Mouse (Mus musculus) cerebellum, adult 9-10 months (tissue): ENCODE measurements around the gene Lysmd3.
A peak's percentile ranks its signal among the peaks of the same experiment; 100 is the strongest.

Experiments used
- DNase-seq: peaks from one replicate; pipeline ENCODE4 v3.0.0; 2022

Lysmd3 gene

DNA sequence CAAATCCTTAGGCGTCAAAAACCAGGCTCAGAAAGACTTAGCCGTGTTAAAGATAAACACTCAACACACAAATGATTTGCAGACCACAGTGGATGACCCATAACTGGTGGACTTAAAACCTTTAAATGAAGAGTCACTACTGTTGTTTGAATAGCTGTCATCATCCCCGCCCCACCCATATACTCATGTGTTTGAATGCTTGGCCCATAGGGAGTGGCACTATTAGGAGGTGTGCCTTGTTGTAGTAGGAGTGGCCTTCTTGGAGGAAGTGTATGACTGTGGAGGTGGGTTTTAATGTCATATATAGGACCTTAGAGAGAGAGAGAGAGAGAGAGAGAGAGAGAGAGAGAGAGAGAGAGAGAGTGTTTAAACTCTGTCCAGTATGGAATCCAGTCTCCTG lies 25.6 kb downstream of the Lysmd3 start:
- DNase-seq: no peak

DNA sequence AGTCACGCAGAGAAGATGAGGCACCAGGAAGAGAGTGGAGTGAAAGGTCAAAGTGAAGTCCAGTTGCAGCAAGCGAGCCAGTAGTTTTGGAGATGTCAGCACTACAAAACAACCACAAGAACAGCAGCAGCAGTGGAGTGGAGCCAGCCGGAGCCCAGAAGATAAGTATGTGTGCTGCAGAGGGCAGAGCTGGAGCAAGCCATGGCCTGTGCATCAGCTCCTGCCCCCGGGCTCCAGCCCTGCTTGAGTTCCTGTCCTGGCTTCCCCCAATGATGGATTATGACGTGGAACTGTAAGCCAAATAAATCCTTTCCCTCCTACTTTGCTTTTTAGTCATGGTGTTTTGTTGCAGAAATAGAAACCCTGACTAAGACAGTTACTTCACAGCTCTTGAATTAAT lies 26.8 kb downstream of the Lysmd3 start:
- no peak for DNase-seq

DNA sequence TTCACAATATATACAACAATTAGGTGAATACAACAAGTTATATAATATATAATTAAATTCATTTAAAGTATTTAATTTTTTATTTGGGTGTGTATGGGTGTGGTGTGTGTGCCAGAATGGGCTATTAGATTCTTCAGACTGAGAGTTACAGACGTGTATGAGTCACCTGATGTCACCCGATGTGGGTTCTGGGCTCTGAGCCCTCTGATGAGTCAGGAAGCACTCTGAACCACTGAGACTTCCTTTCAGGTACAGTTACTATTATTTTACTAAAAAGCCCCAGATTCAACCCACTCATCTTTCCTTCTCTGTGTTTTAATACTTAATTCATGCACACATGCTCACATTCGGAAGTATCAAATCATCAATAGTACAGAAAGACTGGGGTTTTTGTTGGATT lies 27.4 kb downstream of the Lysmd3 start:
- no peak for DNase-seq

DNA sequence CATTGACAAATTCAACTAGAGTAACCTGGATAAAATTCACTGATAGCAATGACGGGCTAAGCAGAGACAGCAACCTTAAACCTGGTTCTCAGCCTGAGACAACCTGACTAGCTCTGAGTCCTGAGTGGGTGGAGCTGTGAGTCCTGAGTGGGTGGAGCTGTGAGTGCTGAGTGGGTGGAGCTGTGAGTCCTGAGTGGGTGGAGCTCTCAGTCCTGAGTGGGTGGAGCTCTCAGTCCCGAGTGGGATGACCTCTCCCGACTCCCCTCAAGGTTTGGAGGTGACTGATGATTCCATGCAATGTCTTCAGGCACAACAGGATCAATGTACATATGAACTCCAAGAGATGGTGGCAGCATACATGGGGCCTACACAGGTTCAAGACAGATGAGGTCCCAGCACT lies 32.1 kb downstream of the Lysmd3 start:
- DNase-seq: no peak

DNA sequence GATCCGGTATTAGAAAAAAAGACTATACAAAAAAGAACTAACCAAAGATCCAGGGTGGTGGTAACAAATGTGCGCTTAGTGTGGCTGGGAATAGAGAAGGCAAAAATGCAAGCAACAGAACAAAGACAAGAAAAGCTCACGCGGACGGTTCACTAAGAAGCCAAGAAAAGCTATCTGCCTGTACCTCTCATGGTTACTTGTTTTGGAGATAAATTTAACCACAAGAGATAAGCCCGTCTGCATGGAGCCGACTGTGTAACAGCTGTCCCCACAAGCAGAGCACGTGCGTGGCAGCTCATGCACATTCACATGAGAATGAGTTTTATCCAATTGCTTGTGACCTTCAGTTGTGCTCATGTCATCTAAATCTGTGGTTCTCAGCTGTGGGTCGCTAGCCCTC lies 33.0 kb downstream of the Lysmd3 start:
- DNase-seq: no peak

DNA sequence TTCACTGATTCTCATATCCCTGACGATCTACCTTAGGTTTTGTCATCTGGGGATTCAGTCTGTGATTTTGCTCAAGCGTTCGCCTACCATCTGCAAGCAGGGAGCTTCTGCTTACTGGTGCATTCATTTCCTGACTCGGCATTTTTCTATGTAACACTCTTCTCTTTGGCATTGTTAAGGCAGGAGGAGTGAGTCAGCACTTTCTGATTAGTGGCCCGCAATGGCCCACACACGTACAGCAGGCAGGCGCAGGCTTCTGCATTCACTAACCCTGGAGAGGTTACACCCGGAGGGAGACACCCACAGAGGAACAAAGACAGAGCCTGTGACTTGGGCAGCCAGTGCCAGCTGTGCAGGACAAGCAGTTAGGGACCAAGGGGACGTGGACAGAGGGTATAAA lies 34.1 kb downstream of the Lysmd3 start:
- no peak for DNase-seq

DNA sequence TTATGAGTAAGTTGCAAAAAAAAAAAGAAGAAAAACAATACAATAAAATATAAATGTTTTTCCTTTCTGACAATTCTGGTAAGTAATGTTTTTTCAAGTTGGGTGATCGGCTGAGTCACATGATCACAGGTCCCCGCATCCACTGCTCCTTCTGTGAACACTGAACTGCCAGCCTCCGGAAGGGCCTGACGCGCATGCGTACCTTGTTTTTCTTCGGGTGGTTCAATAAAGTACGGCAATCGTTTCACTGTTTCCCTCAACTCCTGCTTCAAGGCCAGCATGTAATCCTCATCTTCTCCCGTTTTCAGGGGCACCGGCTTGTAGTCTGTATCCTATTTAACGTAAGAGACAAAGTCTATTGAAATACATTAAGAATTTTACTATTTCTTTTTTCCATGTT lies 37.0 kb downstream of the Lysmd3 start:
- no peak for DNase-seq

DNA sequence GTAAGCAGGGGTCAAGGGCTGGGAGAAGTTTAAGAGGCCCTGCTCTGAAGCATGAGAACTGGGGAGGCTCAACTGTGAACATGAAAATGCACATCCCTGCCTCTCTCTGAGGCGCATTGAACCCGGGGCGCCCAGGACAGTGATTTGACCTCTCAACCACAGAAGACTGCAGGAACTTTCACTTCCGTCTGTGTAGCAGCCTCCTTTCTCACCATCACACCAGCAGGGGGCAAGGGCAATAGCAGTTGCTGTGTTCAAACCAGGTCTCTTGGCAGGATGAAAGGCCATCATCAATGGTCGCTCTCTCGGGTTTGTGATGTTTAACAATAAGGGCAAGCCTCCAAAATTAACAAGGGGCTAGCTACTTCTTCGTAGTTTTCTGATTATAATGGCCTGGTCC lies 45.7 kb downstream of the Lysmd3 start:
- DNase-seq: no peak

DNA sequence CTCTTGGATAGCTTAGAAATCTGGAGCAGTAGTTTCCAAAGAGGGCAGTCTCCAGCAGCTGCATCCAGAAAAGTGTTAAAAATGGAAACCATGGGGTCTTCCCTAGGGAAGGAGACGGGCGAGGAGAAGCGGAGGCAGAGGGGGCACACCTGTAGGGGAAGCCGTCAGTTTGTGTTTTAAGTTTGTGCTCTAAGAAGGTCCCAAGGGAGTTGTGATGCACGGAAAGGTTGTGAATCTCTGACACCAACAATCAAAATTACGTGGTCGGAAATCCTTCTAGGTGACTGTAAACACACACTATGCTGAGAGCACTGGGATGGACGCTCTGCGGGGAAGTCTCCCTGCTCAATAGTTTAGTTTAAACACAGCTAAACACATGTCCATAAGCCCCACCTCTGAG lies 46.2 kb downstream of the Lysmd3 start:
- DNase-seq: no peak

DNA sequence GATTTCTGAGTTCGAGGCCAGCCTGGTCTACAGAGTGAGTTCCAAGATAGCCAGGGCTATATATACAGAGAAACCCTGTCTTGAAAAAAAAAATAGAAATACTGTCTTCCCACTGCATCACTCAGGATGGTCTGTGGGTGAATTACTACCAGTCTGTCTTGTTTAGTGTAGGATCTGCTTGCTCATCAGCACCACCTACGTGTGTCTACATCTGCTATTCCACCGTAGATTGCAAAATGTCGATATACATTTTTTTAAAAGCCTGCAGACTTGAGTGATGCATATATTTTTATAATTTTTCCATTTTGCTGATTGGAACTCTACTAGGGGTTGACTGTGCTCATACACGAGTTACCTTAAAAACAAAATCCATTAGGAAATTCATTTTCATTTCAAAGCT lies 48.8 kb downstream of the Lysmd3 start:
- DNase-seq: no peak

DNA sequence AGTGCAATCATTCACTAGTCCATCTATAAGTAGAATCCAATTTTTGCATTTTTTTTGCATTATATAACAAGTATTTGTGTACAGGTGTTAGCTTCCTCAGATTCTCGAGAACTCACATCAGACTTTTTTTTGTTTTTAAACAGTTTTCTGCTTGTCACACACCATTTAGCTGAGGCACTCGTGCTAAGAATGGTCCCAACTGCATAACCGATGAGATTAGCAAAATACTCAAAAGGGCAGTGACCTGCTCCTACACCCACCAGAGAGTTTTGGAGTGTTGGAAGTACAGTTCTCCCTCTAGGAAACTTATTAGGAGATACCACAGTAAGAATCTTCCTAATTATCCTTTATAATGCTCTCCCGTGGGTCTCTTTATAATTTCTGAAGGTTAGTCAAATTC lies 52.3 kb downstream of the Lysmd3 start:
- no peak for DNase-seq

DNA sequence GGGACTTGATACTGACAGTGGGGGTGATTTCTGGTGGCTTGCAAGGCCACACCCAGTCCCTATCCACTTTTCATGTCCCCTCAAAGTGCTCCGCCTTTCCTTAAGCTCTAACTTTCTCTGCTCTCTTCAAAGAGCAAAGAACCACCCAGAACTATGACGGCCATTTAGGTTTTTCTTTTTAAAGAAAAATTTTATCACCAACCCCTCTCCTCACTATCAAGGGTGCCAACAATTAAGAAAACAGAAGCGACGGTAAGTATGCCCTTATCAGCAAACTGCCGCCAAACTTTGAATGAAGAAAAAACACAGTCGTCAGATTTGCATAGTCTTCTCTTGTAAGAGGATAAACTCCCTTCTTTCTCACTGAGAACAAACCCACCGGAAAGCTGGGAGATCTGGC lies 52.8 kb downstream of the Lysmd3 start:
- DNase-seq: no peak

DNA sequence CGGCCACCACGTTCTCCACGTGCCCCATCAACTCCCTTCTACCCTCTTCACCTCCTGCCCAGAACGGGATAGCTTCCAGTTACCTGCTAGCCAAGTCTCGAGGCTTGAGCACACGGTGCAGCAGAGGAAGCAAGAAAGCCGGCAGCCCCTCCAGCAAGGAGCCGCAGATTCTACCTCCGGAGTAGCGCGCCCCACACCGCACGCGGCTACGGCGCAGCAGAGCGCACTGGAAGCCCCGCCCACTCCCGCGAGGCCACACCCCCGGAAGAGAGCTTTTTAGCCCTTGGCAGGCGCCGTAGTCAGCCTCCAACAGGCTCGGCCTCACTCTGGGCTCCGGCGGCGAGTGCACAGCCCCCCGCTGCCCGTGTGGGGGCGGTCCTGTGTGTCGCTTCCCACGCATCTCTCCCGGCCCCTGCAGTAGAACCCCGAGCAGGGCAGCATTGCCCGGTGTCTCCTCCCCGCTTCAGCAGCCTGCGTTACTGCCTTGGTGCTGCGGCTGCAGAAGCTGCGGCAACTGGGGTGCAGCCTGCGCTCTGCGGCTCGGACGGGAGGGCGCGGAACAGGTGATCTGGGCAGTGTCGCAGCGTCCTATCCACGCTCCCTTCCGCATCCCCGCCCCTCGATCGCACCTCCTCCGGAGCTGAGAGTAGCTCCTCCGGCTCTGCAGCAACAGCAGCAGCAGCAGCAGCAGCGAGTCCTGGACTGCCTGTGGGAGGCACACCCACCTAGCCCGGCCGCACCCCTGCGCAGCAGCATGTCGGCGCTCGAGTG lies 53.5 kb downstream of the Lysmd3 start, which contains the start of the genes Polr3g and Mblac2:
Polr3g (minus strand) TSS at position 239 of the 771 bp plus-strand sequence.
Mblac2 (plus strand) TSS at position 567 of the 771 bp plus-strand sequence.
- peak; percentile 94 for DNase-seq

DNA sequence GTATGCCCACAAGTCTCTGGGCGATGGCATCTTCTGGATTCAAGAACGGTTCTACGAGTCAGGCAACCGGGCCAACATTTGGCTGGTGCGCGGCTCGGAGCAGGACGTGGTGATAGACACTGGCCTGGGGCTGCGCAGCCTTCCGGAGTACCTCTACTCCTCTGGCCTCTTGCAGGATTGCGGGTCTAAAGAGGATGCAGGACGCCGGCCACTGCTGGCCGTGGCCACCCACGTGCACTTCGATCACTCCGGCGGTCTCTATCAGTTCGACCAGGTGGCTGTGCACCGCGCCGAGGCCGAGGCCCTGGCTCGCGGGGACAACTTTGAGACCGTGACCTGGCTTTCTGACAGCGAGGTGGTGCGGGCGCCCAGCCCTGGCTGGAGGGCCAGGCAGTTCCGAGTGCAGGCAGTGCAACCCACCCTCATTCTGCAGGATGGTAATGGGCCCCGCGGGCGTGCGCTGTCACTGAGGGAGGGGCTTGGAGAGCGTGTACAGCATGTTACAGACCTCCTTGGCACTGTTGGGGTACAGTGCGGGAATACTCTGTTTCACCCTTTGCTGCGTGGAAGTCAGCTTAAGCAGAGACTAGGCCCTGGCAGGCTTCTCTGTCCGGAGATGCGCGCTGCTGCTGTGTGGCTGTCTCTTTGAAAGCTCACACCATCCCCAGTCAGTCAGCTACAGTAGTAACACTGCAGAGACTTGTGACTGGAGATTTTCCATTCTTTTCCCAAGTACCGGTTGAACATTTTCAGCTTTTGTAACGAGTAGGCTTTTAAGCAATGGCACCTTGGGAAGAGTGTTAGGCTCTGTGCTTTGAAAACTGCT lies 54.3 kb downstream of the Lysmd3 start:
- peak; percentile 56 for DNase-seq

DNA sequence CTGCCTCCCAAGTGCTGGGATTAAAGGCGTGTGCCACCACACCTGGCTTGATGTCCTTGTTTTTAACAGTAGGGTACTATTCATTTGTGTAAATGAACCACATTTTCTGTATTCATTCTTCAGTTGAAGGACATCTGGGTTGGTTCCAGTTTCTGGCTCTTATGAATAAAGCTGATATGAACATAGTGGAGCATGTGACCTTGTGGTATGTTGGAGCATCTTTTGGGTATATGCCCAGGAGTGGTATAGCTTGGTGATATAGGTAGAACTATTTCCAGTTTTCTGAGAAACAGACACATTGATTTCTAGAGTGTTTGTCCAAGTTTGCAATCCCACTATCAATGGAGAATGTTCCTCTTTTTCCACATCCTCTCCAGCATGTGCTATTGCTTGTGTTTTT lies 56.4 kb downstream of the Lysmd3 start:
- no peak for DNase-seq
